Mouse (Mus musculus) G1E (cell line): Measurements from ENCODE around the gene Mtrr.

Source experiments
- CTCF ChIP-seq: IDR thresholded peaks from 2 replicates; pipeline ENCODE4 v1.5.1; 2012; ENCODE audit warnings: low read depth, low read length, inconsistent platforms, mixed read lengths
- GATA1 ChIP-seq: IDR thresholded peaks from 2 replicates; pipeline ENCODE4 v1.6.1; 2012; ENCODE audit warnings: borderline replicate concordance, low read length, inconsistent platforms, mixed read lengths

DNA sequence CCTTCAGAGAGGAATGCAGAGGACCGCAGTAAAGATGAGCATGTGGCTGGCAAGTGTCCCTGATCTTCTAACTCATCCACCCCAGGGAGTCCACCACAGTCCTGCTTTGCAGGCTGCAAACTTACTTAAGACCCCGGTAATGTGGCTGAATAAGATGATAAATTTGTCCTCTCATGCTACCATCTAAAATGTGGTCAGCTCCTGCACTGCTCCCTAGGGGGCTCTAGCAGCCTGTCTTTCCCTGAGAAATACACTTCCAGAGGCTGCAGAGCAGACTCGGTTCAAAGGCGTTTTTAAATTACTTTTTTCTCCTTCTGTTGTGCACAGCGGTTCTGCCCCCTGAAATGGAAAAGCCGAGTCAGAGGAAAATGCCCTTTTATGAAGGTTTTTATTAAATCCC, 19.2 kb upstream of the Mtrr start:
- TF ChIP-seq GATA1 (no peak), CTCF (no peak)
